Mouse (Mus musculus): ENCODE data around the gene Adamts9. TPM values are rescaled to one million over a fixed set of nuclear protein-coding genes. Genes with fewer than 3 reads are reported as not detected.

Gene Adamts9
- polyA plus RNA-seq, 1 experiment from 2014 or later: 8.2 TPM

Other genes with a start within 250 kb of the Adamts9 start
- 6.9 and 7.0 TPM in 2 replicates for gene Prickle2, start 237.3 kb downstream of the Adamts9 start, polyA plus RNA-seq (2014; fragmentation: Nextera tagmentation; extraction: Ambion mirVana)
- 0.58 and 0.61 TPM in 2 replicates for gene A730049H05Rik, start 127.0 kb downstream of the Adamts9 start, polyA plus RNA-seq (2014; fragmentation: Nextera tagmentation; extraction: Ambion mirVana)
- 0.10 and 0.12 TPM in 2 replicates for gene Gm15737, start 74.1 kb downstream of the Adamts9 start, polyA plus RNA-seq (2014; fragmentation: Nextera tagmentation; extraction: Ambion mirVana)

Data from embryonic facial prominence, embryonic 14.5 days (tissue).